Mouse (Mus musculus) layer of hippocampus, postnatal 25 days (tissue): Measurements from ENCODE around the gene Lrrfip1. TPM values are rescaled to one million over a fixed set of nuclear protein-coding genes. Genes with fewer than 3 reads are reported as not detected.

Experiments
- DNase-seq, 2 experiments: peaks; one replicate each; pipeline ENCODE4 v3.0.0; 2022; ENCODE audit warnings: mixed read lengths in 2 of 2, low spot score in 1 of 2; ENCODE audit errors: extremely low spot score in 1 of 2
- total RNA-seq, 2 experiments: library from RNA; stranded (reverse); gene quantifications; 2 replicates each; pipeline ENCODE4 v1.2.3; 2021

The Lrrfip1 gene
- total RNA-seq, 2 experiments from 2014 or later, result 64.0 to 74.4 TPM

- DNase-seq, result no peak
Observed at GRCm38 (mm10) chr1:91107548-91107947, 109.0 kb downstream of the Lrrfip1 start.

GRCm38 (mm10) chr1:91109302-91109701 lies 110.8 kb downstream of the Lrrfip1 start:
- no peak for DNase-seq

GRCm38 (mm10) chr1:91112171-91112570 lies 113.6 kb downstream of the Lrrfip1 start:
- no peak for DNase-seq

- no peak for DNase-seq
Observed at GRCm38 (mm10) chr1:91112606-91113005, 114.1 kb downstream of the Lrrfip1 start.

- no peak for DNase-seq
Observed at GRCm38 (mm10) chr1:91122121-91122520, 123.6 kb downstream of the Lrrfip1 start.

- DNase-seq, result no peak
Observed at GRCm38 (mm10) chr1:91123004-91123403, 124.5 kb downstream of the Lrrfip1 start.

- no peak for DNase-seq
Observed at GRCm38 (mm10) chr1:91123466-91123865, 124.9 kb downstream of the Lrrfip1 start.

- DNase-seq, result no peak
Observed at GRCm38 (mm10) chr1:91128849-91129248, 130.3 kb downstream of the Lrrfip1 start.

GRCm38 (mm10) chr1:91137036-91137435 lies 138.5 kb downstream of the Lrrfip1 start:
- DNase-seq, result no peak

GRCm38 (mm10) chr1:91144813-91145212 lies 146.3 kb downstream of the Lrrfip1 start, which contains the start of gene Rbm44:
TSS of gene Rbm44 (plus strand) at chr1:91145089.
- no peak for DNase-seq

- no peak for DNase-seq
Observed at GRCm38 (mm10) chr1:91151509-91151908, 153.0 kb downstream of the Lrrfip1 start.

- DNase-seq, result no peak
Observed at GRCm38 (mm10) chr1:91166798-91167197, 168.3 kb downstream of the Lrrfip1 start.

- no peak for DNase-seq
Observed at GRCm38 (mm10) chr1:91169157-91169556, 170.6 kb downstream of the Lrrfip1 start.

GRCm38 (mm10) chr1:91174796-91175195 lies 176.3 kb downstream of the Lrrfip1 start:
- no peak for DNase-seq

- DNase-seq, result no peak
Observed at GRCm38 (mm10) chr1:91176026-91176425, 177.5 kb downstream of the Lrrfip1 start.

- no peak for DNase-seq
Observed at GRCm38 (mm10) chr1:91176871-91177270, 178.3 kb downstream of the Lrrfip1 start.

Other genes with a start within 250 kb of the Lrrfip1 start
- 1 to 10 TPM; 5.0 to 6.1 TPM for gene Col6a3, start 154.8 kb upstream of the Lrrfip1 start, total RNA-seq
- gene Mlph, start 83.7 kb upstream of the Lrrfip1 start, total RNA-seq, result 1 to 10 TPM in 1 of 2 experiments, under 1 TPM in 1; 0.49 to 1.0 TPM
- gene Prlh, start 45.6 kb upstream of the Lrrfip1 start, total RNA-seq, result not detected
- gene Rab17, start 29.1 kb upstream of the Lrrfip1 start, total RNA-seq, result not detected
- not detected for gene Rbm44, start 146.4 kb downstream of the Lrrfip1 start, total RNA-seq
- gene Ramp1, start 181.1 kb downstream of the Lrrfip1 start, total RNA-seq, result 10 to 100 TPM; 61.6 to 63.1 TPM